Mouse (Mus musculus) olfactory bulb, adult 2 months (tissue): ENCODE measurements around the gene Btbd9.

Source experiments
- CTCF ChIP-seq: fragments of 200-500 bp; IDR thresholded peaks from 2 replicates; pipeline ENCODE4 v1.5.1; 2012; ENCODE audit warnings: low read depth, mild to moderate bottlenecking, low read length, moderate library complexity; ENCODE audit not compliant: insufficient read depth
- POLR2A ChIP-seq: fragments of 200-500 bp; IDR thresholded peaks from 2 replicates; pipeline ENCODE4 v1.6.1; 2012; ENCODE audit warnings: mild to moderate bottlenecking, low read depth, low read length, moderate library complexity; ENCODE audit not compliant: insufficient read depth

GRCm38 (mm10) chr17:30512007-30512406 is 64.3 kb downstream of the Btbd9 start:
- TF ChIP-seq CTCF, result no peak
- no peak for TF ChIP-seq POLR2A
